Mouse (Mus musculus) kidney, postnatal 4 days (tissue): ENCODE results near the gene Rin1.
A peak's percentile ranks its signal among the peaks of the same experiment; 100 is the strongest.

ENCODE experiments used
- DNase-seq, 2 experiments: peaks; one replicate each; pipeline ENCODE4 v3.0.0; 2021; ENCODE audit warnings: mixed read lengths in 2 of 2

Gene Rin1

GRCm38 (mm10) chr19:5094746-5095417 lies 44.6 kb downstream of the Rin1 start:
- DNase-seq = no peak

GRCm38 (mm10) chr19:5095887-5096474 lies 45.7 kb downstream of the Rin1 start:
- DNase-seq = no peak

GRCm38 (mm10) chr19:5097521-5098362 lies 47.5 kb downstream of the Rin1 start:
- DNase-seq = no peak

GRCm38 (mm10) chr19:5098363-5099143 lies 48.3 kb downstream of the Rin1 start, which contains the start of gene Cnih2:
Gene Cnih2 (minus strand): TSS chr19:5098521.
- peak; percentile 78 to 84 for DNase-seq

- peak in 1 of 2 experiments; percentile 56 for DNase-seq
These were observed 55.8 kb downstream of the Rin1 start for GRCm38 (mm10) chr19:5106074-5106473.
